Mouse (Mus musculus) heart, adult 2 months (tissue): ENCODE results near the gene Cx3cl1. TPM values are rescaled to one million over a fixed set of nuclear protein-coding genes. Genes with fewer than 3 reads are reported as not detected.

ENCODE experiments used
- DNase-seq, 2 experiments: peaks; one replicate each; pipeline ENCODE4 v3.0.0; 2021
- H3K27ac ChIP-seq: fragments of 200-600 bp; 2 replicates; pipeline ENCODE4 v1.8.1; 2022
- H3K27me3 ChIP-seq: fragments of 200-500 bp; 2 replicates; pipeline ENCODE4 v1.6.1; 2012; ENCODE audit warnings: mild to moderate bottlenecking, low read length, inconsistent platforms, mixed read lengths; ENCODE audit not compliant: control insufficient read depth, insufficient read depth
- H3K36me3 ChIP-seq: fragments of 200-500 bp; 2 replicates; pipeline ENCODE4 v1.6.1; 2012; ENCODE audit warnings: low read length, inconsistent platforms; ENCODE audit not compliant: control insufficient read depth, insufficient read depth
- H3K4me1 ChIP-seq: fragments of 200-500 bp; 2 replicates; pipeline ENCODE4 v1.6.1; 2011; ENCODE audit warnings: low read length; ENCODE audit not compliant: control insufficient read depth, insufficient read depth
- H3K4me3 ChIP-seq: fragments of 200-600 bp; 2 replicates; pipeline ENCODE4 v1.8.1; 2022
- H3K79me2 ChIP-seq: fragments of 200-500 bp; replicated peaks from 2 replicates; pipeline ENCODE4 v1.6.1; 2012; ENCODE audit warnings: mild to moderate bottlenecking, inconsistent platforms, low read length, moderate library complexity, mixed read lengths; ENCODE audit not compliant: control insufficient read depth, insufficient read depth
- H3K9ac ChIP-seq: fragments of 200-500 bp; 2 replicates; pipeline ENCODE4 v1.6.1; 2012; ENCODE audit warnings: low read depth, mild to moderate bottlenecking, control low read depth, inconsistent platforms, low read length, mixed read lengths
- CTCF ChIP-seq: fragments of 200-600 bp; IDR thresholded peaks from 2 replicates; pipeline ENCODE4 v1.8.1; 2022; ENCODE audit warnings: antibody characterized with exemption, mild to moderate bottlenecking, moderate library complexity
- EP300 ChIP-seq: fragments of 200-500 bp; IDR thresholded peaks from 2 replicates; pipeline ENCODE4 v1.6.1; 2011; ENCODE audit warnings: low read depth, low read length, control low read depth; ENCODE audit not compliant: insufficient read depth
- POLR2A ChIP-seq: fragments of 200-500 bp; IDR thresholded peaks from 2 replicates; pipeline ENCODE4 v1.6.1; 2011; ENCODE audit warnings: mild to moderate bottlenecking, low read depth, low read length, control low read depth; ENCODE audit not compliant: insufficient read depth
- WGBS: fragments of 180-500 bp; shearing (Covaris S2); methylation state at CpG from one replicate; pipeline ENCODE4 v1.1.7; 2018; 5-methylcytosine and 5-hydroxymethylcytosine counted together
- intact Hi-C: fragments of 180-260 bp; cut with DNase I; formaldehyde crosslinking; loops from one replicate; pipeline ENCODE4 v1.15.1; 2025
- polyA plus RNA-seq: library from polyadenylated mRNA; depleted of rRNA; stranded (reverse); fragments of >200 nt; gene quantifications from 2 replicates; pipeline ENCODE4 v1.2.3, GENCODE M21; 2012; rRNA removed
- total RNA-seq, 2 experiments: library from RNA; stranded (reverse); gene quantifications; 2 replicates each; pipeline ENCODE4 v1.2.3; 2021

The Cx3cl1 gene
- total and polyA plus RNA-seq, 3 experiments = 5.1 to 12.0 (median 5.4) TPM

DNA sequence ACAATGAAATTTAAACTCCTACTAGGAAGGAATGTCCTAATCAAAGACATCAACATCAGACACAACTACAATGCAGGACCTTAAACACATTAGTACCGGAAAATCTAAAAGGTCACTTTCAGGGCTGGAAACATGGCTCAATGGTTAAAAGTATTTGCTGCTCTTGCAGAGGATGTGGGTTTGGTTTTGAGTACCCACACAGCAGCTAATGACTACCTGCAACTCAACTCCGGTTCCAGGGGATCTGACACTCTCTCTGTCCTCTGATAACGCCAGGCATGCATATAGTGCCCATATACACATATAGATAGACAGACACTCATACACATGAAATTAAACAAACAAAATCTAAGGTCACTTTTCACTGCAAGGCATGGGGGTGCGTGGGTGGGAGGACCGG lies 54.4 kb downstream of the Cx3cl1 start:
- H3K79me2 ChIP-seq = no peaks in the 10 kb centered on the region
- 91% methylated on average over 5 of the region's 5 CpGs for whole genome bisulfite sequencing
- intact Hi-C loops = no loop called here
- H3K4me1 ChIP-seq = no peaks in the 10 kb centered on the region
- TF ChIP-seq EP300 (no peak), POLR2A (no peak), CTCF (no peak)
- no peaks in the 10 kb centered on the region; the same call in none of the 2 replicates for H3K36me3 ChIP-seq
- H3K4me3 ChIP-seq = no peak overlapping the region
- no peak overlapping the region for H3K9ac ChIP-seq
- no peak for DNase-seq
- H3K27ac ChIP-seq = no peak overlapping the region
- no peaks in the 10 kb centered on the region for H3K27me3 ChIP-seq

DNA sequence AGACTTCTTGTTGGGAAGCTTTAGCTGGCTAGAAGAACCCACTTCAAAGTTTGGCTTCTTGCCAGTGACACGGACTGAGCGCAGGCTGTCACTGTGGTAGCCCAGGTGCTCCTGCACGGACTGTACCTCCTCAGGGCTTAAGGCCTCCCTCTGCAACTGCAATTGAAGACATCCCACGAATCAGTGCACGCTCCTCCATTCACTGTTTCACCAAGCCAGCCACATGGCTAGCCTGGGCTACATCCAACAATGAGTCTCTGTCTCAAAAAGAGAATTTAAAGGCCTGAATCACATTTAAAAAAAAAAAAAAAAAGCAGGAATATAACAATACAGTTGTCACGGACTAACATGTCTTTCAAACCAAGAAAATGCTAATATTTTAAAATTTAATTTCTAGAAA lies 56.5 kb downstream of the Cx3cl1 start:
- no peak for DNase-seq
- no peaks in the 10 kb centered on the region for H3K27me3 ChIP-seq
- intact Hi-C loops = no loop called here
- H3K79me2 ChIP-seq = peaks cover 1% of the 10 kb centered on the region; the same call in 1 of the 2 replicates
- H3K36me3 ChIP-seq = peaks cover 2% of the 10 kb centered on the region
- 78% methylated on average over 6 of the region's 6 CpGs for WGBS
- peaks cover 2% of the 10 kb centered on the region; the same call in 1 of the 2 replicates for H3K4me1 ChIP-seq
- H3K4me3 ChIP-seq = no peak overlapping the region
- TF ChIP-seq POLR2A (no peak), EP300 (no peak), CTCF (no peak)
- H3K9ac ChIP-seq = no peak overlapping the region
- no peak overlapping the region for H3K27ac ChIP-seq

Other genes starting within 250 kb of the Cx3cl1 start
- gene Cpne2, start 239.0 kb upstream of the Cx3cl1 start, total RNA-seq = 1 to 10 TPM; 3.4 to 3.9 TPM
- 8.3 and 14.1 TPM in 2 replicates for gene Cpne2, start 239.0 kb upstream of the Cx3cl1 start, polyA plus RNA-seq
- gene Rspry1, start 170.1 kb upstream of the Cx3cl1 start, total RNA-seq = 10 to 100 TPM; 10.1 to 10.6 TPM
- 3.8 and 7.9 TPM in 2 replicates for gene Rspry1, start 170.1 kb upstream of the Cx3cl1 start, polyA plus RNA-seq
- 10 to 100 TPM; 18.6 to 20.3 TPM for gene Fam192a, start 170.0 kb upstream of the Cx3cl1 start, total RNA-seq
- 13.7 and 17.5 TPM in 2 replicates for gene Fam192a, start 170.0 kb upstream of the Cx3cl1 start, polyA plus RNA-seq
- gene Arl2bp, start 105.4 kb upstream of the Cx3cl1 start, total RNA-seq = 10 to 100 TPM; 77.2 to 84.1 TPM
- 107 and 148 TPM in 2 replicates for gene Arl2bp, start 105.4 kb upstream of the Cx3cl1 start, polyA plus RNA-seq
- gene Pllp, start 75.7 kb upstream of the Cx3cl1 start, total RNA-seq = under 1 TPM; 0.55 to 0.63 TPM
- gene Pllp, start 75.7 kb upstream of the Cx3cl1 start, polyA plus RNA-seq = 1.1 and 2.6 TPM in 2 replicates
- gene Ccl22, start 26.4 kb upstream of the Cx3cl1 start, total RNA-seq = not detected
- 0.14 and 0.41 TPM in 2 replicates for gene Ccl22, start 26.4 kb upstream of the Cx3cl1 start, polyA plus RNA-seq
- not detected for gene Ccl17, start 38.4 kb downstream of the Cx3cl1 start, total RNA-seq
- gene Ccl17, start 38.4 kb downstream of the Cx3cl1 start, polyA plus RNA-seq = 0.62 TPM in 1 of 2 replicates, not detected in the other
- 100 to 1,000 TPM; 545 to 681 TPM for gene Coq9, start 66.3 kb downstream of the Cx3cl1 start, total RNA-seq
- gene Coq9, start 66.3 kb downstream of the Cx3cl1 start, polyA plus RNA-seq = 823 and 843 TPM in 2 replicates
- 10 to 100 TPM; 81.9 to 98.6 TPM for gene Ciapin1, start 66.3 kb downstream of the Cx3cl1 start, total RNA-seq
- gene Ciapin1, start 66.3 kb downstream of the Cx3cl1 start, polyA plus RNA-seq = 57.2 TPM in 2 replicates
- 10 to 100 TPM; 55.9 to 69.5 TPM for gene Polr2c, start 85.4 kb downstream of the Cx3cl1 start, total RNA-seq
- 142 and 198 TPM in 2 replicates for gene Polr2c, start 85.4 kb downstream of the Cx3cl1 start, polyA plus RNA-seq
- gene Dok4, start 104.3 kb downstream of the Cx3cl1 start, total RNA-seq = 10 to 100 TPM; 13.7 to 14.8 TPM
- 23.0 and 36.2 TPM in 2 replicates for gene Dok4, start 104.3 kb downstream of the Cx3cl1 start, polyA plus RNA-seq
- gene Ccdc102a, start 146.1 kb downstream of the Cx3cl1 start, total RNA-seq = 1 to 10 TPM; 5.0 to 5.7 TPM
- gene Ccdc102a, start 146.1 kb downstream of the Cx3cl1 start, polyA plus RNA-seq = 5.2 and 6.4 TPM in 2 replicates
- under 1 TPM; 0.08 to 0.27 TPM for gene Adgrg5, start 151.7 kb downstream of the Cx3cl1 start, total RNA-seq
- 0.62 and 0.97 TPM in 2 replicates for gene Adgrg5, start 151.7 kb downstream of the Cx3cl1 start, polyA plus RNA-seq
- gene Adgrg1, start 202.7 kb downstream of the Cx3cl1 start, total RNA-seq = 10 to 100 TPM; 52.1 to 67.8 TPM
- 96.1 and 107 TPM in 2 replicates for gene Adgrg1, start 202.7 kb downstream of the Cx3cl1 start, polyA plus RNA-seq
- 1 to 10 TPM; 1.3 to 2.5 TPM for gene Adgrg3, start 245.7 kb downstream of the Cx3cl1 start, total RNA-seq
- gene Adgrg3, start 245.7 kb downstream of the Cx3cl1 start, polyA plus RNA-seq = 4.3 and 4.9 TPM in 2 replicates